Mouse (Mus musculus): ENCODE data around the gene Ncaph2.

Ncaph2 gene

DNA sequence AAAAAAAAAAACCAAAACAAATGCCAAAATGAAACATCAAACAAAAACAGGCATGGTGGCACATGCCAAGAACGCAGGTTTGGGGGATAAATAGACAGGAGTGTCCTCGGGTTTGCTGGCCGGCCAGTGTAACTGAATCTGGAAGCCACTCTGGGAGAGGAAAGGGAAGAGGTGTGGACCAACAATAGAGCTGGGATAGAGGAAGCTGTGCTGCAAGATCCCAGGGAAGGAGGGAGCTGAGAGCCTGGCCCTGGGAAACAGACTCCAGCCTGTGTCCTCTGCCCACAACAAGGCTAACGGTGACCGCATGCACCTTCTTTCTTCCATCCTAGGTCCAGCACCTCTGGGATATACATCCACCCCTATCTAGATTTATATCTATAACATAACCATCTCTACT is 5.1 kb upstream of the Ncaph2 start:
- no peak for DNase-seq

DNA sequence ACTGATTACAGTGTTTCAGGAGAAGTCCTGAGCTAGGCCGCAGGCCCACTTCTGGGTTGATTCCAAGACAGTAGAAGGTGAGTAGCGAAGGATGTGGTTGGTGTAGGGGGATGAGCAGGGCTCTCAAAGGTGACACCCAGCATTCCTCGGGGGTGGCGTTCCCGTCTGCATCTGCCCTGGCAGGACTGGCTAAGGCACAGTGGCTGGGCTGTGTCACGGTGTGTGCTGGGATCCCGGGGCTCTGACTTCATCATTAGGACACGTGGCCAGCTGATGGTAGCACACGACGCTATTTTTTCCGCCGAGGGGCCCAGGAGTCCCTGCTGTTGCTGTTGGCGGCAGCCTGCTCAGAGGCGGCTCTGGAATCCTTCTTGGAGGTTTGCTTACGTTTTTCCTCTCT is 4.2 kb upstream of the Ncaph2 start:
- no peak for DNase-seq

DNA sequence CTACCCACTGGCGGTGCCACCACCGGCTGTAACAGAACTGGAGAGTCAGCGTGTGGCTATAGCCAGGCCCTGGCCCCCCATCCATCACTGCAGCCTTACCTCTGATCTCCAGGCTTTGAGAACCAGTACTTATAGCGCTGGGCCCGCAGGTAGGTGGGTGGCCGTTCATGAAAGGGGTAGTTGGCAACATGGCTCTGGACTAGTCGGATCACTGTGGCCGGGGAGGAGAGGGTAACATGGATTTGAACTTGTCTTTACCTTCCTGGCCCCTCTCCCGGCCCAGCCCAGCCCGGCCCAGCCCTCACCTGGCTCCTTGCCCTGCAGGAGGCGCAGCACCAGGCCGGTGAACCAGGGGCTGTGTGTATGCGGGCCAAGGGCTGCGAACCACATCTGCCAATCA is 3.5 kb upstream of the Ncaph2 start:
- no peak for DNase-seq

DNA sequence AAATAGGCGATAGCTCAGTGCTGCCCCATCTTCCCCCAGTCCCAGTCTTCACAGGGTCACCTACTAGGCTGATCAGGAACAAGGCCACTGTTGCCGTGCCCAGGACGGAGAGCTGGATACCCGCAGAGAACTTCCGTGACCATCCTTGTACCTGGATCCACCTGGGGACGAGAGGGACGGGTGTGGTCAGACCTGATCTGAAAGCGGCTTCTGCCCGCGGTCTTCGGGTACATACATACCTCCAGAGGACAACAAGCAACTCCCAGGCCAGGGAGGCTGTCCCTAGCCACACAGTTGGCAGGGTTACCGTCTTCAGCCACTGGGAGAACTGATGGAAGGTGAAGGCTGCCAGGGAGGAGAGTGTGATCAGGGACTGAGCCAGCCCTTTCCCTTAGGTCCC is 2.7 kb upstream of the Ncaph2 start:
- DNase-seq, result no peak

DNA sequence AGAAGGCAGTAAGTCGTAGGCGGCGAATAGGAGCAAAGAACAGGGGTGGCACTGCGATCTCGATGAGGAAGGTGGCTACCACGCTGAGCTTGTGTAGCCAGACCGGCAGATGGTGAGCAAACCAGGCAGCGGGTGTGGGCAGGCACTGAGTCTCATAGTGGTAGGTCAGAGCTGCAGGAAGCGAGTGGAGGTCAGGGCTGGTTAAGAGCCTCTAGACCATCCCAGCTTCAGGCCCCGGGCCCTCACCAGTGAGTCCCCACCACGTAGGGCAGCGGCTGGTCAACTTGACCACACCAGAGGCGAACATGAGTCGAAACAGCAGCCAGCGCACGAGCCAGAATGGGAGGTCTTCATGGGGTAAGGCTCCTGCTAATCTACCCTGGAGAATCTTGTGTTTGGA is 1.7 kb upstream of the Ncaph2 start:
- no peak for DNase-seq

DNA sequence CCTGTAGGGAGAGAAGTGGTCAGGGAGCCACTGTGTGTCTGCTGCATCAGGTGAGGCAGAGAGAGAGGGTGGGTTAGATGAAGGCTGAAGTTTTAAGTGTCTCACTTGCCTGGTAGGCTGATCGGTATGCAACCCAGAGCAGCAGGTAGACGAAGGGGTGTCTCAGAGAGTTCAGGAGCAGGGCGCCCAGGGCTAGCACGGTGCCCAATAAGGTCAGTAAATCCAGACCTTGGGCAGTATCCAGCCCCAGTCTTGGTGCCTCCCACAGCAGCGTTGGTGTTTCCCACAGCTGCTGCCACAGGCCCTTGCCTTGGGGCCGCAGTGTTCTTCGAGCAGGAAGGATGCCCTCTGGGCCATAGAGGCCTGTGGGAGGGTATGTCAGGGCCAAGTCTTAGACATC is 1.1 kb upstream of the Ncaph2 start:
- DNase-seq, result no peak

DNA sequence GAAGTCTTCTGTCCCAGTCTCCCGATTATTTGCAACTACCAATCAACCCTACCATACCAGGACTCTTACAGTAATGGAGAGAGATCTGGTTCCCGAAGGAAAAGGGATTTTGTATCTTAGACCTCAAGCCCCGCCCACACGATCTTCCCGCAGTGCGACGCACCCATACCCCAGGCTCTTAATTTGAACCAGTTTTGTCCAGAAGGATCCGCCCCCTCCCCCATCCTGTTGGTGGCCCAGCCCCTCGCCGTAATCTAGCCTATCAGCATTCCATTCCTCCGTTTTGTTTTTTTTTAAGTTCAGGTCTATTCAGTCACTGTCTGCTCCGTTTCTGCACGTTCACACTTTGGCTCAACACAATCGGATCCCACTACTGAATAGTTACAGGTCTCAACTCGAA is 853 bp downstream of the Ncaph2 start:
- DNase-seq, result peak; percentile 79

DNA sequence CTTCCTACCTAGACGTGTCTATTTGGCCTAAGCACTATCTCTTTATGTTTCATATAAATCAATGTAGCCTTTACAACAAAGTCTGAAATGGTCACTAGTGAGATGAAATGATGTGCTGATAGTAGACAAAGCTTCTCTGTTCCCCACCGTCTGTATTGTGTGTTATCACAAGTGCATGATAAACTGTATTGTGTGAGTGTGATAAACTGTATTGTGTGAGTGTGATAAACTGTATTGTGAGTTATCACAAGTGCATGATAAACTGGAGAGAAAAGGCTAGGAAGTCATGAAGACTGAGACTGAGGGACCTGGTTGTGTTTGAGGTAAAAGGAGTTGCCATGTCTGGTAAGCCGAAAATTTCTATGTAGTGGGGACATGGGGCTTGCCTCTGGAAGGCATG is 3.3 kb downstream of the Ncaph2 start:
- DNase-seq, result no peak

DNA sequence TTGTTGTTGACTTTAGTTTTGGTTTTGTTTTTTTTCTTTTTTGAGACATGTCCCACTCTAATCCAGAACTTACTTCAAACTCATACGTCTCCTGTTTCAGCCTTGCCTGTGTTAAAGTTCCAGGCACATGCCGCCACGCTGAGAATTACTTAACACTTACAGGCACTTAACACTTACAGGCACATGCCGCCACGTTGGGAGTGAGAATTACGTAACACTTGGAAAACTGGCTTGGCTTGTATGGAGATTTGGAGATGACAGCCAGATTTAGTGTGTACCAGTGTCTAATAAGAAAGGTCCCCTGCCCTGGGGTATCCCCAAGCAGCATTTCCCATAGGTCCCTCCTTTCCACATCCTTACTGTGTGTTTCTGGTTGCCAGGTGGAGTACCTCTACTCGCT is 7.5 kb downstream of the Ncaph2 start:
- no peak for DNase-seq

DNA sequence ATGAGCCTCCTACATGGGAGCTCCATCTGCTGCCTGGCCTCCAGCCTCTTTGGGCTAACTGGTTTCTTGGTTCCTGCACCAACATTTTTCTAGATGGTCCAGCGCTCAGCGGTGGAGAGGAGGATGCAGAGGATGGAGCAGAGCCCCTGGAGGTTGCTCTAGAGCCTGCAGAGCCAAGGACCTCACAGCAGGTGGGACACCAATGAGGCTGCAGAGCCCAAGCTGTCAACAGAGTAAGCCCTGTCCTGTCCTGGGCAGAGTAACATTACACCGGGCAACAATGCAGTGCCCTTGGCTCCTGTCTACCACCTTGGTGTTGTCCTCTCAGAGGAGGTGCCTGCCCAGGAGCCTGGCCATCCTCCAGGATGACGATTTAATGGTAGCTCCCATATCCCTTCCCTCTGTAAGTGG is 9.6 kb downstream of the Ncaph2 start:
- no peak for DNase-seq

DNA sequence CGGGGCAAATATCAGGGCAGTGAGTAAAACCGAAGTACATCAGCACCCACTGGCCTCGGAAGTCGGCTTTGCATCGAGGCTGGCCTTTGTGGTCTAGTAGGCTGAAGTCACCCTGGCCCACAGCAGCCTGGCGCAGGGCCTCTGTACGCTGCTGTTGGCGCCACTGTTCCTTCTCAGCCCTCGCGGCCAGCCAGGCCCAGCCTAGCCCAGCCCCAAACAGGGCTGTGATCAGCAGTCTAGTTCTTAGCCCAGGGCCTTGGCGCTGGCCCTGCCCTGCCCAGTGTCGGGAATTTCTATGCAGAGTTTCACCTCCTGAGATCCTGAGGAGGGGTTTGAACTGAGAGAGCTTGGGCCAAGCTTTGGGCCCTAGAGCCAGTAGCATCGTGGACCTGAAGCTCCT is 16.5 kb downstream of the Ncaph2 start:
- no peak for DNase-seq

DNA sequence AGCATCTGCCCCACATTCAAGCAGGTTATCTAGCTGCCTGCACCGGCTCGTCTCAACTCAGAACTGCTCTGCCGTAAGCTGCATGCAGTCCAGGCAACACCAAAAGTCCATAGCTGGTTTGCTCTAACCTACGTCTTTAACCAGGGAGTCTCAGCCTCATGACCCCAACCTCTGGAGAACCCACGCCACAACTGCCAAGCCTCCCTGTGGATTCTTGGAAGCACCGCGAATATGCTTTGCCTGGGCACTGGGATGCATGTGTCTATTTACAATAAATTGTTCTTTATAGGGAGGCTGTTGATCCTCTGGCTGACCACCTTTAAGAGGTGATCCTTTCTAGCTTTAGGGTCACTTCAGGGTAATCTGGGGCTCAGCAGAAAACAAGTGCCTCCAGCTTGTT is 17.0 kb downstream of the Ncaph2 start:
- DNase-seq, result no peak

DNA sequence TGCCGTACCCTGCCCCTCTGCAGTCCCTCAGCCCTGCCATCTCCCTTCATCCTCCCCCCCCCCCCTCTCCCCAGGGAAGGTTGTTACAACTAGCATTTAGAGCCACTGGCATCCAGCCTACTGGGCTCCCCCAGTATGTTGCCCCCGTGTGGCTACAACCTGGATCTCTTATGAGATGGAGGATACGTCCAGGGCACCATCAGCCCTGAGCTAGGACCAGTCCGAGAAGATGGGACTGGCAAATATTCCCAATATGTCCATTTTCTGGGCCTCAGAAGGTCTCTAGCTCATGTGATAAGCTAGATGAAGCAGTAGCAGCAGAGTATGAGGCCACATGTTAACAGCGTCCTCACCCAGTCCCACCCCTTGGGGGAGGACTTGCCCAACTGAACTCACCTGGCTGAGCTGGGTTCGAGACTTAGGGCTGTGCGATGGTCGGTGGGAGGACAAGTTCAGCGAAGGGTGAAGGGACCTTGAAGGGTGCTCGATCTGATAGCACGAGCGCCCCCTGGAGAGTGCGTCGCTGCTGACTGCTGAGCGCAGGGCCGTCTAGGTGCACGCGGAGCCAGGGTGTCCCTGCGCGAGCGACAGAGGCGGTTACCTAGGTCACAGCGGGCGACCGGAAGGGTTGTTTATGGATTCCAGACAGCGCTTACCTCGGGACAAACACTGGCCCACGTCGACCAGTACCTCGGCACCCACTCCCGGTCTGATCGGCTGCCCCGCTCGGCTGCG is 17.7 kb downstream of the Ncaph2 start:
- DNase-seq, result peak; percentile 88

DNA sequence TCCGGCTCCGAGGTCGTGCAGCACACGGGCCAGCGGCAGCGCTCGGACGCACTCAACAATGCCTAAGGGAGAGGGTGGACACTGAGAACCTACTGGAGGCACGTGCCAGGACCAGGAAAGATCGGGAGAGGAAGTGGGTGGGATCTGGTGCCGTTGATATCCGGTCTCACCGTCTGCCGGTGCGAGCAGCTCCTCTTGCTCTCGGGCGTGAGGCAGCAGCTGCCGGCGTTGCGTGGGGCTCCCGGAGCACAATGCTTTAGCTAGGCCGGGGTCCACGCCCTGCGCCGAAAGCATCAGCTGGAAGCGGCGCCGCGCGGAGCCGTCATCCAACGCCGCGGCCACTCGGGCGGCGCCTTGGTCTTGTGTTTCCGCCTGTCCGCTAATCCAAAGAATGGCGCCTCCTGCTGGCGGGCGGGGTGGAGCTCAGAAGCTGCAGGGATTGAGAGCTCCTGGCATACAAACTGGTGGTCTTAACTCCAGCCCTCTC is 18.3 kb downstream of the Ncaph2 start, which contains the start of gene Sco2:
Gene Sco2 (minus strand): TSS at position 85 of the 487 bp plus-strand sequence.
- peak; percentile 98 for DNase-seq

DNA sequence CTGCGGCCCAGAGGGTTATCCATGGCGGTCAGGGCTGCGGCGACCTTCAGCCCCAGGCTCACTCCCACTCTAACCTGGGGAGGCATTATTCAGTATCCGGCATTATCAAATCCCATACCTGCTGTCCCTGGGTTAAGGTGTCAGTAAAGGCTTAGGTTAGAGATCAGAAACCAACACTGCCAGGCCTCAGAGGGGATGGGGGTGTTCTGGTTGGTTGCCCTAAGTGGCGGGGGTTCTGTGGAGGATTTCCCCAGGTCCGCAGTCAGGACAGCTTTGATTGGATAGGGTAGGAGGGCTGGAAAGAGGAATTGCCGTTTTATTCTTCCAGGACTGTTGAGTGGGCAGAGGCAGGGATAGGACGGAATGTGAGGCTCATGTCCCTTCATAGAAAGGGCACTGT is 18.8 kb downstream of the Ncaph2 start:
- no peak for DNase-seq

DNA sequence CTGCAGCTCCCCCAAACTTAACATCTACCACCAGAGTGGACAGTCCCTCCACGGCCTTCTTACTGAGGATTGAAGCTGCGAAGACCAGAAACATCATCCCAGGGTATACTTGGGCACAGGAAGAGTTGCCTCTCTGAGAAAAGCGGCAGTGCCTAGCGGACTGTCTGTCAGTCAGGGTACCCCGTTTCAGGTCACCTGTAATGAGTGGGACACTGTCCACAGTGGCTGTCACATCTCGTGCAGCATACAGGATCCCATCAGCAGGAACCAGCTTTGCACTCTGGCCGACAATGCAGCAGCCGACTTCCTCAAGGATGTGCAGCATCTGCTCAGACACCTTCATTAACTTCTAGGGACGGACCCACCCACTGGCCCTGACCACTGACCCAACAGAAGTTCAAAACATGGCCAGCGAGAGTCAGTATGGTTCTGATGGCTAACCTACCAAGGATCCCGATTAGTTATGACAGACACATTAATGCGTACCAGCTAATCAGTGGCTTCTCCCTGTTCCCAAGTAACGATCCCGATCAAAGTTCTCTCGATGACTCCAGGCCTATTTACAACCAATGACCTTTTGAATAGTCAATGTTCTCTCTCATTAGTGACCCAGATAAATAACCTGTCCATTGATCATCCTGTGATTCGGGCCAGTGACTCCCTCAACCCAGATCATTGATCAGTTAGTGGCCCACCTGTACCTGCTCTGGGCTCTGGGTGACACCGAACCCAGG is 19.4 kb downstream of the Ncaph2 start:
- no peak for DNase-seq

DNA sequence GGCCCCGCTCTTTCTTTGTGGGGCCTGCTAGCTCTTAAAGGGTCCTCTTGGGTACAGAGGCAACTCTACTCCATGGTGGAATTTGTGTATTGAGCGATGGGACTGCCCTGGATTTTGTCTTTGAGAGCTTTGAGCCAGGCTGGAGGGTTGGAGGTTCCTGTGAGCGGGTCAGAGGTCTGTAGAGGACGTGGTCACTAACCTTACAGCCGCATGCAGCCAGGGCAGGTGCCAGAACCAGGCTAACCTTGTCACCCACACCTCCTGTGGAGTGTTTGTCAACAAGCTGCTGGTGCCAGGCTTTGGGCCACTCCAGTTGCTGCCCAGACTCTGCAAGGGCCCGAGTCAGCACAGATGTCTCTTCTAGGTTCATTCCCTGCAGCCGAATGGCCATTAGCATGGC is 20.5 kb downstream of the Ncaph2 start:
- DNase-seq, result no peak

DNA sequence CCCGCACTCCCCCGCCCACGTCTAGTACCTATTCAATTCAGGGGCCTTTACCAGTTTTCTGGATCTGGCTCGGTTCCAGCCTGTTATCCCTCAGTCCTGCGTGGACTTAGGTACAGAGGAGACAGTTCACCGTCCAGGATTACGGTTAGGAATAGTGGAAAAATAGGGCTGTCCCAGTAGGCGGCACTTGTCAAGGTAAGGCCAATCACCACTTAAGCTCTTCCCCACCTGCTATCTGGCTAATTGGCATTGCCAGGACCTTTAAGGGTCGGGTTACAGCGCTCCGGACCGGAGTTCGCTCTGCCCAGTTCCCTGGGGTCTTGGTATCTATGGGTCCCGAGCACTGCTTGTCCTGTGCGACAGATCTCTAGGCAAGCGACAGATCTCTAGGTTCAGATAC is 21.4 kb downstream of the Ncaph2 start, which contains the start of gene Tymp:
Gene Tymp (minus strand): TSS at position 83 of the 400 bp plus-strand sequence.
- no peak for DNase-seq

DNA sequence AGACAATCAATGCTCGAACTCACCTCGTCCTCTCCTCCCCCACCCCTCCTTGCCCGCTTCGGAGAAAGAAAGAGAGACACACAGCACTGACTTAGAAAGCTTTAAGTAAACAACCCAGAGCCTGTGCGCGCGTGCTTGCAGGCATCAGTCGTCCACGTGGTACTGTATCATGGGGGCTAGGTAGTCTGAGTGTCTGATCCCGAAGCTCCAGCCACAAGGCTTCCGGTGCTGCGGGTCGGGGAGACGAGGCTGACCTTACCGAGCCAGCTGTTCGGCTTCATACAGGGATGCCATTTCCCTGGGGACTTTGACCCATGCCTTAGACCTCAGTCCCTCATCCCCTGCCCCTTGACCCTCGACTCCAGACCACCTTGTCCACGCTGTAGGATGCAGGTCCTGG is 21.8 kb downstream of the Ncaph2 start:
- no peak for DNase-seq

DNA sequence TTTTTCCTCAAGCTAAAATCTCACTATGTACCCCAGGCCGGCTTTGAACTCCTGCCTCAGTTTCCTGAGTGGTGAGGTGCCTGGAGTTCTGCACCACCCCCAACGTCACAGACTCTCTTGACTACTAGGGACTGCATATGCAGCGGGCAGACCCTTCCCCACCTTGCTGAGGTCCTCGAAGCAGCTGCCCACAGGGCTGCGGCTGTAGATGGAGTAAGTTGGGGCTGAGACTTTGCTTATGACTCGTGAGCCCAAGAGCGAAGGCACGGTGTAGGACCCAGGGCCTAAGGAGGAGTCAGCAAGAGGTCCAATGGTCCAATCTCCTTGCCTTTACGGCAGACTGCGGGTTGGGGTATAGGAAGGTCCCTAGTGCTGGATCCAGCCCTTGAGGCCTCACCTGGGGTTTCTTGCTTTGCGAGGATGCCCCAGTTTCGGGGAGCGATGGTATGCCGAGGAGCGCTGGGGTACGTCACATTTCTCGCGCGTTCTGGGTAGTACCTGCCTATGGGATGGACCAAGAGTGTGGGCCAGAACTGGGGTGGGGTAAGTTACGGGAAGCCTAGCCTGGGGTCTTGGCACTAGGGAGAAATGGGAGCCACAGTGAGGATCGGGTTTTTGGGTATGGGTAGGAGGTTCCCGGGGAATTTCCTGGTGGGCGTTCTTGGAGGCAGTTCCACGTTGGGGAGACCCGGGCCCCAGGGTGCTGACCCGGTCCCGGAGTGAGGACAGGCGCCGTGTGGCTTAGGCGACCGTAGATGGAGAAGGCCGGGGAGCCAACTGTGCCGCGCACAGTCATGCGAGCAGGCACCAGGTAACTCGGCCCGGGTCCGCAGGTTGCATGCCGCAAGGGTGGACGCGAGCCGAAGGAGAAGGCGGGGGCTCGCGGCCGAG is 22.7 kb downstream of the Ncaph2 start:
- DNase-seq, result no peak

DNA sequence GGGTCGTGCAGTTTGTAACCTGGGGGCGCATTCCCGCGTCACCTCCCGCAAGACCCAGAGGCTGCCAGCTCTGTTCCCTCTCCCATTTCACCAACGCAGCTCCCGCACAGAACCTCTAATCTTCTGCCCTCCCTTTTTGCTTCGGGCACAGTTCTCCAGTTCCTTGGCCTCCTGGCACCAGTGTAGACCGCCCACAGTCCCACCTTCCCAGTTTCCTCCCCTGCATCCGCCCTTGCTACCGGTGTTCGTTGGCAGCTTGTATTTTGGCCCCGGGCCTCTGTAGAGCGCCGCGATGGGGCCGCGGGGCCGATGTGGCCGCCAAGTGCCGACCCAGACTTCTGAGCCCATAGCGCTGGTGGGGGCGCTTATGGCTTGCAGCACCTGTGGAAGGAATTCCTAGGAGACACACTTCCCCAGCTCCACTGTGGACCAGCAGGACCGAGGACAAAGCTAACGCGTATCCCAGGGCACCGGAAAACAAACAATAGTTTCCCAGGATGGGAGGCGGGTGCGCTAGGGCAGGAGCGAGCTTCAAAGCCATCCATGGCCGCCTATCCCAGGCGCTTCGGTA is 23.4 kb downstream of the Ncaph2 start, which contains the start of gene Odf3b:
Gene Odf3b (minus strand): TSS at position 452 of the 571 bp plus-strand sequence.
- no peak for DNase-seq

DNA sequence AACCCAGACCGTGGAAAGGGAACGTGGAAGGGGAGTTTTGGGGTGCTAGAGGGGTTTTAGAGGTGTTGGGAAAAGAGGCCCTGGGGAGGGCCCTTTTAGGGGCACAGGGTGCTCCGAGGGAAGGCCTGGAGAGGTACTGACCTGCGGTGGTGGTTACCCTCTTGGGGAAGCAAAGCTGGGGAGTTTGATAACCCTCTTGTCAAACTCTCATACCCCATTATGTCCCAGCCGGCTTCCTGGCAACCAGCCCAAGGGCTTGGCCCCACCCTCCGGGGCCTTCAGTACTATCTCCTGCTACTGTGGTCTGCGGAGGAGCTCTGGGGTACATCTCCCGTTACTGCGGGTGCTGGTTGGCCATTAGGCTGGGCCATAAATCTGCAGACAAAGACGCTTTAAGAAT is 23.9 kb downstream of the Ncaph2 start:
- DNase-seq, result no peak

DNA sequence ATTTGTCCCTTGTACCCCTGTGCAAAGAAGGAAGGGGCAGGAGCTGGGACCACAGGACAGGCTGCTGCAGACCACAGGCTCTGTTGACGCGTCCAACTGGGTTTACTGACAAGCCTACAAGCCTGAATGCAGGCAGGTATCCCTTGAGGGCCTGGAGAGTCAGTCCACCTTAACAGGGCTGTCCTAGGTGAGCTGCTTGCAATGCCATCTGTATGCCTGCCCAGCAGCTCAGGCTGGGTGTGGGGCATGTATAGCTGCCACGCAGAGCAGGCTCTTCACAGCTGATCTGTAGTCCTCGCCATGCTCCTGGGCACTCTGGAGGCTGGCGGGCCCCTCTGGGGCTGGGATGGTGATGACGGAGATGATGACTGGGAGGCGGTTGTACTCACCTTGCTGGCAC is 29.1 kb downstream of the Ncaph2 start, which contains the start of gene Klhdc7b:
Gene Klhdc7b (plus strand): TSS at position 301 of the 400 bp plus-strand sequence.
- DNase-seq, result no peak
